Mouse (Mus musculus) G1E-ER4 (cell line): ENCODE measurements at regions not wholly inside any gene's neighbourhood (a gene's known extent, or its start where the extent isn't known, plus 50 kb on each side); places are given as distances from the start of the nearest gene placed in this dataset.

ENCODE experiments used
- GATA1 ChIP-seq: IDR thresholded peaks from one replicate; pipeline ENCODE4 v1.8.0; 2012; ENCODE audit warnings: low read length, inconsistent platforms

- no peak for TF ChIP-seq GATA1
Observed at GRCm38 (mm10) chr6:31923951-31924668, 125.9 kb upstream of the 1700012A03Rik start.

DNA sequence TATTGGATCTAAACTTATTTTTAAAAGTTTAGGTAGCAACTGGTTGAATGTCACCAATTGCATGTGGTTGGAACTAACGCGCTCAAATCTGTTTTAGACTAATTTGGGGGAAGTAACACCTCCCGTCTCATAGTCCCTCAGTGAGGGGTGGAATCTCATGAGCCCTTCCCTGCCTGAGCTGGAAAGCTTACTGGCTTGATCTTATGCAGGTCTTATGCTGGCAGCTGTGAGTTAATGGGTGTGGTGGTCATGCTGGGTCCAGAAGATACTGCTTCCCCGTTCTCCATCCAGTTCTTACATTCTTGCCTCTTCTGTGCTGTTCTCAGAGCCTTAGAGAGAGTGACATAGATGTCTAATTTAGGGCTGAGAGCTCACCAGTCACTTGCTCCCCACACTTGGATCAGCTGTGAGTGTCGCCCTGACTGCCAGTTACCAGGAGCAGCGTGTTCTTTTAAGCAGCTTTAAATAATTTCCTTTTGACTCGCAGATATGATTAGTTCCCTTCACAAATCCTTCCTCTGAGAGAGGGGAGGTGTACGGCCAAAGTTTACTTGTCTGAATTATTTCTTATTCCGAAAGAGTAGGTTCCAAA, 128.4 kb upstream of the 1700012A03Rik start:
- no peak for TF ChIP-seq GATA1

- TF ChIP-seq GATA1, result no peak
Observed at GRCm38 (mm10) chr6:31917411-31918131, 132.5 kb upstream of the 1700012A03Rik start.

DNA sequence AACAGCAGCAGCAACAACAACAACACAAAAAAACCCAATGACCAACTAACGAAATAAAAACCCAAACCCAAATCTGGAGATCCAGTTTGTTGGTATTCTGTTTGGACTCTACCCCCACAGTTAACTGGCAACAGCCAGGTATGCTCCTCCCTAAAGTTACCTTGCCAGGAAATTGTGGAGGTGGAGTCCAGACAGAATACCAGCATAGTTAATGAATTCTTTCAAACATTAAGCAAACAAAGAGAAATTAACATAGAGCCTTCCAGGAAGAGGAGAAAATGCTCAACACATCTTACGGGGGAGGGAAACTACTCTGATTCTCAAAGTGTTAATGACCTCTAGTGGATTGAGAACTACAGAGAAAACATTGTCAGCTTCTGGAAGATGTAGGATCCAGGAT, 148.3 kb upstream of the 1700012A03Rik start:
- TF ChIP-seq GATA1, result no peak

DNA sequence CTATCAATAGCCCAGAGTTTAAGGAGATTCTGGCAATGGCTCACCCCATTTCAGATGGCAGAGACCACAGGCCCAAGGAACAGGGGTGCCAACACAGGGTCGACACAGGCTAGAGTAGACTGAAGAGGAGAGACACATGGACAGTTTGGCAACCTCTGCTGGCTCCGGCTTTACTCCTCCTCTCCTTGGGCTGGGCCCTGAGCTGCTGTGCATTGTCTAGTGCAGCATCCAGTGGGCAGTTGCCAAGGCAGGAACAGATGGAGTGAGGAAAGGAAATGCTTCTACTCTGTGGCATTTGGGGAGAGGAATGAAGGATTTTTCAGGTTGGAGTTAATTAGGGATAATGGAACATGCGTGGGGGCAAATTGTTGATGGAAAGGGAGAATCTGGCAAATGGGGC, 151.0 kb upstream of the 1700012A03Rik start:
- TF ChIP-seq GATA1, result no peak

- TF ChIP-seq GATA1, result no peak
Observed at GRCm38 (mm10) chr6:31898609-31899008, 151.4 kb upstream of the 1700012A03Rik start.

GRCm38 (mm10) chr6:31897001-31897400, 153.0 kb upstream of the 1700012A03Rik start:
- TF ChIP-seq GATA1, result no peak

DNA sequence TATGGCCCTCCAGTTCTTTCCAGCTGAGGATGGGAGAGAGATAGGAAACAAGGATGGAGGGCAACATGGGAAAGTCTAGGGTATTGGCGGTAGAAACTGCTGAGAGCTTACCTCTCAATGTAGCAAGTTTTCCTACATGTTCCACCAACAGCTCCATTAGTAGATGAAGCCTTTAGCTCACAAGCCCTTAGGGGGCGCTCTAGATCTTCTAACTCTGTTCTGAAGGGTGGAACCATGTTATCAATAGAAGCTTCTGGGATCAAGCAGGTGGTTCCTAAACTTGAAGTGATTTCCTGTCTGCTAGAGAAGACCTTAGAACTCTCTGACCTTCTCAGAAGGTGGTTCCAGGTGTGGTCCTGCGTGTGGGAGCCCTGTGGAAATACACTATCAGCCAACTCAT, 154.2 kb upstream of the 1700012A03Rik start:
- TF ChIP-seq GATA1, result no peak

- no peak for TF ChIP-seq GATA1
Observed at GRCm38 (mm10) chr6:31886931-31887330, 163.1 kb upstream of the 1700012A03Rik start.

GRCm38 (mm10) chr6:31883726-31884125, 166.3 kb upstream of the 1700012A03Rik start:
- no peak for TF ChIP-seq GATA1

DNA sequence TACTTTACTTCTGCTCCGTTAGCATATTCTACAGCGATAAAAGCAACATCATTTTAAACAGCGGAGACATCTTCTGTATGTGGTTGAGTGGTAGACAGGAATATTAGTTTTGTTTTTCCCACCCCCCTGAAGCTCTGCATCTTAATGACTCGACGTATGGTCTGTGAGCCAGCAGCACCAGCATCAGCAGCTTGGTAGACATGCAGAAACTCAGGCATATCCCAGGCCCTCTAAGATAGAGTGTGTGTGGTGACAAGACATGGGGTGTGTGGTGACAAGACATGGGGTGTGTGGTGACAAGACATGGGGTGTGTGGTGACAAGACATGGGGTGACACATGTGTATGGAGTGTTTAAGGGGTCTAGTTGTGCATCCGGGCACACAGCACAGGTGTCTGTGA, 175.4 kb upstream of the 1700012A03Rik start:
- TF ChIP-seq GATA1, result no peak

- no peak for TF ChIP-seq GATA1
Observed at GRCm38 (mm10) chr6:31873911-31874310, 176.1 kb upstream of the 1700012A03Rik start.

- TF ChIP-seq GATA1, result no peak
Observed at GRCm38 (mm10) chr6:31871766-31872165, 178.3 kb upstream of the 1700012A03Rik start.

- no peak for TF ChIP-seq GATA1
Observed at GRCm38 (mm10) chr6:31861996-31862395, 188.1 kb upstream of the 1700012A03Rik start.

GRCm38 (mm10) chr6:31859621-31860020, 190.4 kb upstream of the 1700012A03Rik start:
- TF ChIP-seq GATA1, result no peak

- no peak for TF ChIP-seq GATA1
Observed at GRCm38 (mm10) chr6:31854261-31854660, 195.8 kb upstream of the 1700012A03Rik start.

GRCm38 (mm10) chr6:31846319-31846718, 203.7 kb upstream of the 1700012A03Rik start:
- no peak for TF ChIP-seq GATA1

DNA sequence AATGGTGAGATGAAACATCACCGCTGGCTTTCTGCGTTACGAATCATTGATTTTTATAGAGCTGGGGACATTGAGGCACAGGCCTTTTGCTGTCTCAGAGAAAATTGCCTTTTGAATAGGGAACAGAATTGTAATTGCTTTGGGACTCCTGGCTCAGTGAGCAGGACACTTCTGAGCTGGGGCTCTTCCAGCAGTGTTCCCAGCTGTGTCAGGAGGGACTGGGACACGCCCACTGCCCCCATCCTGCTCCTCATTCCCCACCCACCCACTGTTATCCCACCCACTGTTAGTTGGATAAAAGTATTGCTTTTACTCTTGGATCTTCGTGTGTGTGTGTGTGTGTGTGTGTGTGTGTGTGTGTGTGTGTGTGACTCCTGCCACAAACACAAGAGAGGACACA, 204.4 kb upstream of the 1700012A03Rik start:
- no peak for TF ChIP-seq GATA1
